Mouse (Mus musculus) R1 (cell line): Measurements from ENCODE around the gene Fam193b.
A peak's percentile ranks its signal among the peaks of the same experiment; 100 is the strongest.
"Not testable (repeated sequence)": the region's sequence is repeated elsewhere in the genome, so short reads cannot be mapped to it uniquely, and the experiment has no call there.

ENCODE experiments used
- DNase-seq: peaks from one replicate; pipeline ENCODE4 v3.0.0-alpha.2; 2018; ENCODE audit warnings: low read depth, low spot score

Gene Fam193b

DNA sequence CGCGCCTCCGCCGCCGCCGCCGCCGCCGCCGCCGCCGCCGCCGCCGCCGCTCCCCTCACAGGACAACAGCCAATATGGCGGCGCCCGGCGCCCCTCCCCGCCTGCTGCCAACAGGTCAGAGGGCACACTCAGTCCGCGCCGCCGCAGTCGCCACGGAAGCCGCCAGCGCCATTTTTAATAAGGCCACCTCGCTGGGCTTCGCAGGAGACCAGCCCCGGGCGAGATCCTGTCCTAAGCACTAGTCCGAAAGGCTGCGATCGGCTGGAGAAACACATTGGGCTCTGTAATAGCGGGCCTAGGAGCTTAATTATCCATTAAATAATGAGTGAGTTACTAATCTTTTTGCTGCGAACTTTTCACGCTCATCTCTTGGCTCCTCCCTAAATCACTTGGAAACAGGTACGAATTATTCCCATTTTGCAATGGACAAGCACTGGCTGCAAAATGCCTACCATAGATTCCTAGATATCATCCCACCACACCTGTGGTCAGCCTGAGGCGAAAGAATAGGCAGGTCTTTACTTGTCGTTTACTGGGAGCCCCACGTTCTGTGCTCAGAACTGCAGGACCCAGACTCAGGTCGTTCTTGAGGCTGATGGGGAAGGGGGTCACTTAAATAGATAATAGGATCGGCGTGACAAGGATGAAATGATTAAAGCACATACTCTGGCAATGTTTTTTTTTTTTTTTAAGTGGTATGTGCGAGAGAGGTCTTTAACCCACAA is at the start of gene Fam193b:
Gene Fam193b (minus strand): TSS at position 94 of the 725 bp plus-strand sequence.
- peak; percentile 94 for DNase-seq

DNA sequence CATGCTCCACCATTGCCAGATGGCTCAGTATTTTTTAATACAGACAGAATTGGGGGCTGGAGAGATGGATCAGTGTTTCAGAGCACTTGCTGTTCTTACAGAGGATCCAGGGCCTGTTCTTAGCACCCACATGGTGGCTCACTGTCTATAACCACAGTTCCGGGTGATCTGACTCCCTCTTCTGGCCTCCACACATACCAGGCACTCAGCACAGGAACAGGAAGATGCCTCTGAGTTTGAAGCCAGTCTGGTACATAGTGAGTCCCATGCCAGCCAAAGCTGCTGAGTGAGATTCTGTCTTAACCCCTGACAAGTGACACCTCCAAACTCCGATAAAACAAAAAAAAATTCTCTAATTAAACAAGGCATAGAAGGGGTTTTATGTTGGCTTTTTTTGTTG is 49.4 kb upstream of the Fam193b start:
- DNase-seq = no peak

DNA sequence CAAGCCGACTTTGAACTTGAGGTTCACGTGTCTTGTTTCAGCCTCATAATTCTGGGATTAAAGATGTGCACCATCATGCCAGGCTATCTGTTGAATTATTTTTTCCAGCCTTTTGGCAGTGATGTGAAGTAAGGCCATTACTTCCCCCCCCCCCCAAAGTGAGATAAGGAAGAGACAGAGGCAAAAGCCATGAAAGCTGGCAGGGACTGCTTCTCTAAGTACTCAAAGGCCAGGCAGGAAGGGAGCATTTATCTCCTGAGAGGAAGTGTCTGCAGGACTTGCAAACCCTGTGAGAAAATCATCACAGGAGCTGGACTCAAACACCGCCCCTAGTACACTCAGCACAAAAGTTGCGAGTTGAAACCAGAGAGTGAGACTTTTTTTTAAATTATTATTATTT is 48.4 kb upstream of the Fam193b start:
- no peak for DNase-seq

DNA sequence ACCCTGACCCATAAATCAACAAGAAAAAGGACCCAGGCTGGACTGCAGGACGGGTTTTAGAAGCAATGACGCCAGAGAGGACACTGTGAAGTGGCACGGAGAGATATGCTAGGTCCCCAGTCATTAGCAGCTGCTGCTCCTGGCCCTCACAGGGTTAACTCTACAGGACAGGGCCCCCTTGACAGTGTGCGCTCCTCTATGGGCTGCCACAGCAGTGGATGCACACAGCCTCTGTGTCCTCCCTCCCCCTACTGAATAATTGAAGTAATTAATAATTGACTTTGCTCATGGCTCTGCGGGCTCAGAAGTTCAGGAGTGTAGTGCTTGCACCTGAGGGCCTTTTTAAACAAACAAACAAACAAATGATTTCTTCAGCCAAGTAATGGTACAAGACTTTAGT is 42.6 kb upstream of the Fam193b start:
- no peak for DNase-seq

DNA sequence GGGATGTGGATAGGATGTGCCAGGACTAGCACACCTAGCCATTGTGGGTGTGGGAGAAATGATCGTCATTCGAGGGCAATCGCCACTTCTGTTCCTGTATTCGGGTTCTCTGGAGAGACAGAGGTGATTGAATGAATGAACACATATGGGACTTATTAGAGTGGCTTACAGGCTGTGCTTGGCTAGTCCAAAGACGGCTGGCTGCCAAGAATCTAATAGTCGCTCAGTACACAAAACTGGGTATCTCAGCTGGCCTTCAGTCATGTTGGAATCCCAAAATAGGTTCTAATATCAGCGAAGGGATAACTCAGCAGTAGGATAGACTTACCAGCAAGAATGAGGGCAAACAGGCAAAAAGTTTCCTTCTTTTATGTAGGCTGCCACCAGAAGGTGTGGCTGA is 41.1 kb upstream of the Fam193b start:
- no peak for DNase-seq

DNA sequence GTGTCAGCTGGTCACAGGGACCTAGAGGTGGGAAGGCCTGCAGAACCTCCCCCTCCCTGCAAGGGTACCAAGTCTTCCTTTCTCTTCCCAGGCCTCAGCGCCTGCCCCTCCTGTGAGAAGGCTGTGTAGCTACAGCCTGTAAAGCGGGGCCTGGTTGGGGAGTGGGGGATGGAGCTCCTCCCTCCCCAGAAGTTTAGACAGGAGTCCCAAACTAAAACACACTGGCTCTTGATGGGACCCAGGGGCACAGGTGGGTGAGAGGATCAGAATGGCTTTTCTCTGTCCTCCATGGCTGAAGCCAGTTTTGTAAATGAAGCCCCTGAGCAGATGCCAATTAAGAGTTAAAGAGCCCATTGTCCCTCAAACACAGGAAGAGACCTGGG is 36.7 kb upstream of the Fam193b start:
- DNase-seq = no peak

DNA sequence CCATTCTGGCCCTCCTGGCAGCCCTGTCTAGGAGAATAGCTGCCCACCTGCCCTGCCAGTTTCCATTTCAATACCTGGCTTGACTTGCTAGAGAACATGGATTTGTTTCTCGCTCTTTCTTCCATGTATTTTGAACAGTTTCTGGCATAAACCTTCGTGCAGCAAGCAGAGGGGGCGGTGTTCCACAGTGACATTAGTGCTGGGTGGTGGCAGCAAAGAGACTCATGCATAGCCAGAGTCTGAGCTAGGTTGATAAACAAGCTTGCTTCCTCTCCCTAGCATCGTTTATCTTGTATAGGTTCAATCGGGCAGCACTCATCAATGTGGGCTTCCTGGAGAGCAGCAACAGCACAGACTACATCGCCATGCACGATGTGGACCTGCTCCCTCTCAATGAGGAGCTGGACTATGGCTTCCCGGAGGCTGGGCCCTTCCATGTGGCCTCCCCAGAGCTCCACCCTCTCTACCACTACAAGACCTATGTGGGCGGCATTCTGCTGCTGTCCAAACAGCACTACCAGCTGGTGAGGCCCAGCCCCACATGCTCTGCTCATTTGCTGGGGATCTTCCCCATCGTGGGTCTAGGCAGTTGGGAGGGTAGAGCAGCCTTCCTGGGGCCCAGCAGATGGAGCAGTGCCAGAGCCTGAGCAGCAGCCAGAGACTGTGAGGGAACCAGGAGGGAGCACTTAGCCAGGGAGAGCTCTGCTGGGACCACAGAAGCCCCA is 36.1 kb upstream of the Fam193b start:
- DNase-seq = no peak

DNA sequence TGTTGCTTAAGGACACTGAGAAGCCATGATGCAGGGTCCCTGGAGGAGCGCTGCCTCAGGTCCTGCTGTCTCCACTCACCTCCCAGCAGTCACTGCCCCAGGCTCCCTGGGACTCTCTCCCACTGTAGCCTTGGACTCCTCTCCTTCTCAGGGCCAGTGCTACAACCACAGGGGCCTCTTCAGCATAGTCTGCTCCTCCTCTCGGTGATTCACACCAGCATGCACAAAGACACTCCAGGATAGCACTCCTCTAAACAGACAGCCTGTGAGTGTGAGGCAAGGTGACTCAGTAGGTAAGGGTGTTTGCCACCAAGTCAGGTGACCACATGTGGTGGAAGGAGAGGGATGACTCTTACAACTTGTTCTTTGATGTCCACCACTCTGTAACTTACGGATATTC is 33.7 kb upstream of the Fam193b start:
- DNase-seq = no peak

DNA sequence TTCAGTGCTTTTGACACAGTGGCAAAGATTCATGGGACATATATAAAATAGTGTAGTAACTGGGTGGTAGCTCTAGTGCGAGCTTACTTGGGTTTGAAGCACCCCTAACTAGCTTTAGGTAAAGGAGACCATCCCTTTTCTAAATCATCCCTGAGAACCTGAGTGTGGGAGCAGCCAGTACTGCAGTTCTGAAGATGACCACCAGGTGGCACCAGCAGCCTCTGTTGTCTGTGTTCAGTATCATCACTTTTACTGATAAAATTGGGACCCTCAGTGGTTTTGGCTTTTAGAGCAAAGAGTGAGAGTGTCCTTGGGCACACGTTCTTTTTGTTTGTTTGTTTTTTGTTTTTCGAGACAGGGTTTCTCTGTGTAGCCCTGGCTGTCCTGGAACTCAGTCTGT is 30.7 kb upstream of the Fam193b start:
- peak; percentile 81 for DNase-seq

DNA sequence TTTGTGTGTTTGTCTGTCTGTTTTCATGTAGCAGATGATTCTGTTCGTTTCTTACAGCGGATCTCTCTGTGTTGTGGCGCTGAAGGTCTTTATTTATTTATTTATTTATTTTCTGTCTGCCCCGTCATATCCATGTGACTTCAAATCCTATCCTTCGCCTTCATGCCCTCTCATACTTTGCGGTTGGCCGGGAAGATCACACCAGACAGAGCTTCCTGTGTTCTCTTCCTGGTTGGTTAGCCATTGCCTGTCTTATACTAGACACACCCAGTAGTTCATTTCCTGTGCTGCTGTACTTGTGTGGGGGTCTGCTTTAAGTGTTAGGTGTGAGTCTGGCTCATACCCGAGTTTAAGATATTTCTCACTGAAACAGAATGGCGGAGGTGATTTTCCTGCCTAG is 29.7 kb upstream of the Fam193b start:
- DNase-seq = no peak

DNA sequence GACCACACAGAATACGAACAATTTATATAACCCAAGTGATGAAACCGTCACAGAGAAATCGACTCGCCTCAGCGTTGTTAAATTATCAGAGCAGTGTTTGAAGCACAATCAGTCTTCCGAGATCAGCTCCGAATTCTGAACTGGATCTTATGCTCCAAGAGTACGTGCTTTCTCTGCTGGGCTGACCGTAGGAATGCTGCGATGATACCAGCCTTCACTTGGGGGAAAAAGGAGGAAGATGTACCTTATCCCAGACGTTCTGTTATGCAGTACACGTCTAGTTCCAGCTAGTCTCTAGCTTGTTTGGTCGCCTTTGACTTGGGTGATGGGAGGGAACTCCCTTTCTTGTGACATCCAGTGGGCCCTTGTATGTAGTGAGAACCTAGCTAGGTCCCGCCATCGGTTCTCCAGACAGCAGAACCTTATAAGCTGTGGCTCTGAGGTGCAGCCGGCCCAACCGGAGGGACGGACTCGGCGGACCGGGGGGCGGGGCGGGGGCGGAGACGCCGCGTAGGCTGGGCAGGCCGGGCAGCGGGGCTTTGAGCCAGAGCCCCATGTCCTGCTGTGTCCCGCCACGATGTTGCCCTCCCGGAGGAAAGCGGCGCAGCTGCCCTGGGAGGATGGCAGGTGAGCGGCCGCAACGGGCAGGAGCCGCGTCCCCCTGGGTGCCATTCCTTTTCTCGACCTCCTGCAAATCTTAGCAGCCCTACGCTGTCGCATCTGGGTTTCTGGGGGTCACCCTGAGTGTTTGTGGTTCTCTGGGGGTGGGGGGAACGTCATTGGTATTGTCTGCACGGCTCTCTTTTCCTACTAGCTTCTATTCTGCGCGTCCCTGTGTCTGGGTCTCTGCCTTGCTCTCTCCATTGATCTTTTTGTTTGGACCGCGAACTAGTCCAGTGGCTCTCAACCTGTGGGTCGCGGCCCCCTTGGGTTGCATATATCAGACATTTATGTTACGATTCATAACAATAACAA is 28.9 kb upstream of the Fam193b start, which contains the start of gene B4galt7:
Gene B4galt7 (plus strand): TSS at position 331 of the 975 bp plus-strand sequence.
- DNase-seq = peak; percentile 72

DNA sequence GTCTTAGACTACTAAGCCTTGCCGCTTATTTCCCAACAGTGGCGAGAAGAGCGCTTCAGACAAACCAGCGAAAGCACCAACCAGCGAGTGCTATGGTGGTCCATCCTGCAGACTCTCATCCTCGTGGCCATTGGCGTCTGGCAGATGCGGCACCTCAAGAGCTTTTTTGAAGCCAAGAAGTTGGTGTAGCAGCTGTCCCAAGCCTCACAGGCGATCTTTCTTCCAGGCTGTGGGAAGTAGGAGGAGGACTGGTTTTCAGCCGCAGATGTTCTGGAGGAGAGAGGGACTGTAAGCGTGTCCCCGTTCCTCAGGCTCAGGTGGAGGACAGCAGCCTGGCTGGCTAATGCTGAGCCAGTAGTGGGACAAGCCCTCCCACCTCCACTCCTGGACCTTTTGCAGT is 25.9 kb upstream of the Fam193b start:
- DNase-seq = no peak

DNA sequence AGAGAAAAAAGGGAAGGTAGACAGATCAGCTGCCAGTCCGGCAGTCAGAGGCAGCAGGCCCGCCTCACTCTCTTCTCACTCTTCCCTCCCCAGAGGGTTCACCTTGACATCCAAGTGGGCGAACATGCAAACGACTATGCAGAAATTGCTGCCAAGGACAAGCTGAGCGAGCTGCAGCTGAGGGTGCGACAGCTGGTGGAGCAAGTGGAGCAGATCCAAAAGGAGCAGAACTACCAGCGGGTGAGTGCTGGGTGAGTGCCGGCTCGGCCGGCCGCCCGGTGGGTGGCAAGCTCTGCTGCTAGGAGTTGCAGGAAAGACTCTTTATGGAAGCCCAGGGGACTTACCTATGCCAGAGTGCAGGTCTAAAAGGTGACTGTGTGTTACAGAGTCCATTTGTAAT is 24.5 kb upstream of the Fam193b start:
- DNase-seq = no peak

DNA sequence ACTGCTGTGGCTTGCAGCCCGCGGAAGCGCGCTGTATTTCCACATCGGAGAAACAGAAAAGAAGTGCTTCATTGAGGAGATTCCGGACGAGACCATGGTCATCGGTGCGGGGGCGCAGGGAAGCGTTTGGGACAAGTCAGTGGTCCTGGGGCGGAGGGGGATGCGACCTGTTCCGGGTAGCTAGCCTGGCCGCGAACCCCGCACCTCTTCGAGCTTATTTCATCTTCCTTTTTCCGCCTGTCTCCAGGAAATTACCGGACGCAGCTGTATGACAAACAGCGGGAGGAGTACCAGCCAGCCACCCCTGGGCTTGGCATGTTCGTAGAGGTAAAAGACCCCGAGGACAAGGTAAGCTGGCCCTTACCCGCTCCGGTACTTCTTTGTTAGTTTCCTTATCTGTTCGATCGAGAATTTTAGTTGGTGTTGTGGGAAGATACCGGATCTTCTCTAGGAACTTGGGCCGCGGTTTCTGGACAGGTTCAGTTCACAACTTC is 22.4 kb upstream of the Fam193b start:
- no peak for DNase-seq

DNA sequence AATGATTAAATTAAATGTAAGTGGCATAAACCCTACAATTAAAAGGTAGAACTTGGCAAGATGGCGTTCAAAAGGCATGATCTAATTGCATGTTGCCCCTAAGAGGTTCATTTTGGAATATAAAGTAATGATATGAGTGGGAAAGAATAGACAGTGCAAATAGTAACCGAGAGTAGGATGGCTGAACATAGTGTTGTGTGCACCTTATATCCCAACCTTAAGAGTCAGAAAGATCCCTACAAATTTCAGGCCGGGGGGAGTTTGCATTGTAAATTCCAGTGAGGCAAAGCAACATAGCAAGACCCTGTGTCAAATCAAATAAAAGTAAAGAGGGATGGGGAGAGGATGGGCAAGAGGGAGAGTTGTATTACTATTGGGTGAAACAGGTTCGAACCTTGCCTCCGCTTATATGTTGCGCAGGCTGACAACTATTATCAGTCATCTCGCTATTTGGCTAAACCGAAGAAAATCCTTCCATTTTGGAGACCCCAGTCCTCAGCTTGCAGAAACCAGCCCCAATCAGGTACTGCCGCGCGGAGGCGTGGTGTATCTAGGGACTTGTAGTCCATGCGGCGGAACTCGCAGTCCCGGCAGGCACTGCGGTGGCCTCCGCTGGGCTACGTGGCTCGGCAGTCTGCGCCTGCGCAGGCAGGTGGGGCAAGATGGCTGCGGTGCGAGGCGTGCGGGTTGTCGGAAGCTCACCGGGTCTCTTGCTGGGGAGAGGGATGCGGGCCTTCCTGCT is 21.8 kb upstream of the Fam193b start:
- peak; percentile 98 for DNase-seq

DNA sequence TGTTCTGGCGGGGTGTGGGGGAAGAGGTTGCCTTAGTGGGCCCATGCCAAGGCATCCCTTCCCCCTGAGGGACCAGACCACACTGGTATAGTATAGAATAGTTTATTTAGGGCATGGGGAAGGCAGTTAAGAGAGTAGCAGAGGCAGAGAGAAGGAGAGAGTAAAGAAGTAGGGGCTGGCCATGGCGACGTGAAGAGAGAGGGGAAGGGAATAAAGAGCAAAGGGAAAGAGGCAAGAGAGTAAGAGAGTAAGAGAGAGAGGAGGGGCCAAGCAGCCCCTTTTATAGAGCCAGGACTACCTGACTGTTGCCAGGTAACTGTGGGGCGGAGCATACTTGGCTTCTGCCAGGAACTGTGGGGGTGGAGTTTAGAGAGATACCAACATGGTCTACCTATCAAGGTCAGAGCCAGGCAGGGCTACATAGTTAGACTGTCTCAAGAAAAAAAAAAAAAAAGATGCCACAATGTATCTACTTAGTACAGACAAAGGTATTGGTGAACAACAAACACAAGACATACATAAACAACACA is 21.1 kb upstream of the Fam193b start:
- peak; percentile 94 for DNase-seq

DNA sequence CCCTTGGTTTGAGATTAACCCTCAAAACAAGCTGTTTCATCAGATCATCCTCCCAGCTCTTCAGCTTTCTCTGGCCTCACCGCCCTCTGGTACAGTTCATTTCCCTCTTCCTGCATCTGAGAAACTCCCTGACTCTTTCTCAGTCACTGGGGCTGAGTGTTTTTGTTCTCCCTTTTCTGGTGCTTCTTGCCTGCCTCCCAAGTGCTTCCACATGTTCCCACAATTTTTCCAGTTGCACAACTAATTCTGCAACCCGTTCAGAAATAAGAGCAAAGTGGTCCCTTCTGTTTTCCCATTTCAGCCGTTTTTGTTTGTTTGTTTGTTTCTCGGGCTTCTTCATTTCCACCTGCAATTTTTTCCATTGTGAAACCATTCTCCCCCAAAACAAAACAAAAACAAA is 7.2 kb upstream of the Fam193b start:
- no peak for DNase-seq

DNA sequence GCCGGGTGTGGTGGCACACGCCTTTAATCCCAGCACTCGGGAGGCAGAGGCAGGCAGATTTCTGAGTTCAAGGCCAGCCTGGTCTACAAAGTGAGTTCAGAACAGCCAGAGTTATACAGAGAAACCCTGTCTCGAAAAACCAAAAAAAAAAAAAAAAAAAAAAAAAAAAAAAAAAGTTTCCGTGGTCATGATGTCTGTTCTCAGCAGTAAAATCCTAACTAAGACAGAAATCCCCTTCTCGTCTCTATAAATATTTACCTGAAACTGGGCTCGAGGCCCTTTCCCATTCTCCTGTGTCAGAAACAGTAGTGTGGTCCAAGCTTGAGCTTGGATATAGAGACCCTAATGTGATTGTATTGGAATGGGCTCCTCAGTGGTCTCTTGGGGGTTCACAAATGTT is 6.0 kb upstream of the Fam193b start:
- DNase-seq = not testable (repeated sequence)

DNA sequence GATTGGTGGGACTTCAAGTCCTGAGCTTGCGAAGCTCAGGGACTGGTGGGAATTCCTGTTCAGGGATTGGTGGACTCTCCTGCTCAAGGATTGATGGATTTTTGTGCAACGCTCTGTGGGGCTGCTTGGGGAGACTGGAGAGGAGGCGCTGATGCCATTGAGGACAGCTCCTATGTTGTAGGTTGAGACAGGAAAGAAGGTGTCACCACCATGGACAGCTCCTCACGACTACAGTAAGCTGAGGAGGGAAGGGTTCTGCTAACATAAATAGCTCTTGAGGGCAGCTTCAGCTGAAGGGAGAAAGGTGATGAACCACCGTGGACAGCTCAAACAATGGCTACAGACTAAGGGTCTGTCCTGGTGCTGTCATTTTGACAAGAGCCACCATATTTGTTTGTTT is 5.0 kb upstream of the Fam193b start:
- DNase-seq = peak; percentile 84

DNA sequence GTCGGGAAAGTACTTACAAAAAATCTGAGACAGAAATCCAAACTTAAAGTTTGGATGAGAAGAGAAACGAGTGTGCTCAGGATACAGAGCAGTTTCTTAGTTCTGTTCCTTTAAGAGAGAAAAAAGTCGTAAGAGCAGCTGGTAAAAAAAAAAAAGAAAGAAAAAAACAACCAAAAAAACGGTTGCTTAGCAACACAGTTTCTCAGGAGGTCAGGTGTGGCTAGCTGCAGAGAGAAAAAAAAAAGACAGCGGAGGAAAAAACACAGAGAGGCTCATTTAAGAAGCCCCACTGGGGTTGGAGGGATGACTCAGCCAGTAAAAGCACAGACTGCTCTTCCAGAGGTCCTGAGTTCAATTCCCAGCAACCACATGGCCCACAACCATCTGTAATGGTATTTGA is 3.4 kb upstream of the Fam193b start:
- DNase-seq = peak; percentile 43

DNA sequence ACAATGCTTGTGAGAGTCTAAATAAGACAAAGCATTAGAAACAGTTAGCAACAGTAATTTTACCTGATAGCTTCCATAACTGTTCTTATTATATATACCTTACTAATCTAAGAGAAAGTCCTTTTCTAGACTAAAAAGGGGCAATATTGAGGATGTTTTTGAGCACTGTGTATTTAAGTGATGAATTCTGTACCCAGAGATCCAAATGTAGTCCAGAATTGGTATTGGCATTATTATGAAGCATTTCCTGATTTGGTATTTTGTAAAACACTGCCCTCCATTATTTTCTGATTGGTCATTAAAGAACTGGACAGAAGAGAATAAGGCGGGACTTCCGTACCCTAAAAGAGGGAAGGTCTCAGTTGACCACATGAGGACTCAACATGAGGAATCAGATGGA is 2.5 kb upstream of the Fam193b start, which contains the start of gene Tmed9:
Gene Tmed9 (plus strand): TSS at position 301 of the 400 bp plus-strand sequence.
- no peak for DNase-seq
